Mouse (Mus musculus) layer of hippocampus, postnatal 36 days (tissue): ENCODE results near the gene Arl6ip5. TPM values are rescaled to one million over a fixed set of nuclear protein-coding genes. Genes with fewer than 3 reads are reported as not detected.
A peak's percentile ranks its signal among the peaks of the same experiment; 100 is the strongest.

Experiments used
- DNase-seq, 2 experiments: peaks; one replicate each; pipeline ENCODE4 v3.0.0; 2022
- total RNA-seq, 2 experiments: library from RNA; stranded (reverse); gene quantifications; 2 replicates each; pipeline ENCODE4 v1.2.3; 2021

The Arl6ip5 gene
- total RNA-seq, 2 experiments from 2014 or later: 183 to 191 TPM

GRCm38 (mm10) chr6:97273058-97273710, 62.7 kb downstream of the Arl6ip5 start:
- DNase-seq: no peak

GRCm38 (mm10) chr6:97273777-97274176, 63.3 kb downstream of the Arl6ip5 start:
- DNase-seq: no peak

GRCm38 (mm10) chr6:97275760-97276159, 65.3 kb downstream of the Arl6ip5 start:
- no peak for DNase-seq

- no peak for DNase-seq
Observed at GRCm38 (mm10) chr6:97276366-97276765, 65.9 kb downstream of the Arl6ip5 start.

- DNase-seq: no peak
Observed at GRCm38 (mm10) chr6:97276890-97277497, 66.5 kb downstream of the Arl6ip5 start.

GRCm38 (mm10) chr6:97278014-97278787, 67.7 kb downstream of the Arl6ip5 start:
- peak; percentile 78 to 79 for DNase-seq

- no peak for DNase-seq
Observed at GRCm38 (mm10) chr6:97278878-97279277, 68.4 kb downstream of the Arl6ip5 start.

Other genes starting within 250 kb of the Arl6ip5 start
- gene Fam19a4, start 150.3 kb upstream of the Arl6ip5 start, total RNA-seq: under 1 TPM; 0.15 to 0.18 TPM
- gene Eogt, start 61.5 kb upstream of the Arl6ip5 start, total RNA-seq: 10 to 100 TPM; 17.1 to 22.5 TPM
- gene Tmf1, start 31.6 kb upstream of the Arl6ip5 start, total RNA-seq: 10 to 100 TPM; 51.4 to 52.3 TPM
- 10 to 100 TPM; 72.2 to 78.4 TPM for gene Uba3, start 5.0 kb upstream of the Arl6ip5 start, total RNA-seq
- gene Lmod3, start 42.1 kb downstream of the Arl6ip5 start, total RNA-seq: not detected